Mouse (Mus musculus): ENCODE data around the gene Tmem221.

- TF ChIP-seq CTCF (IDR thresholded peaks at IDR 0.05; ENCODE audit: low read depth) = no peak
- no peak for TF ChIP-seq EP300 (IDR thresholded peaks at IDR 0.05; ENCODE audit: low read depth)
Observed at GRCm38 (mm10) chr8:71507589-71508104, 51.0 kb downstream of the Tmem221 start.

Data from heart, postnatal 0 days (tissue).